Mouse (Mus musculus): ENCODE results near the gene Trdmt1. TPM values are rescaled to one million over a fixed set of nuclear protein-coding genes. Genes with fewer than 3 reads are reported as not detected.

The Trdmt1 gene
- total RNA-seq, 1 experiment from 2014 or later, result 15.0 TPM

- ATAC-seq (replicated peaks; ENCODE audit: insufficient number of reproducible peaks, low FRiP score, low TSS enrichment, poor library complexity, severe bottlenecking), result no peak
These were observed 14.8 kb upstream of the Trdmt1 start for GRCm38 (mm10) chr2:13559303-13559702.

GRCm38 (mm10) chr2:13558607-13559262 lies 14.3 kb upstream of the Trdmt1 start:
- peak; percentile 100 for ATAC-seq (replicated peaks; ENCODE audit: insufficient number of reproducible peaks, low FRiP score, low TSS enrichment, poor library complexity, severe bottlenecking)

GRCm38 (mm10) chr2:13557145-13558030 lies 12.9 kb upstream of the Trdmt1 start:
- peak; percentile 38 for ATAC-seq (replicated peaks; ENCODE audit: insufficient number of reproducible peaks, low FRiP score, low TSS enrichment, poor library complexity, severe bottlenecking)

- no peak for ATAC-seq (replicated peaks; ENCODE audit: insufficient number of reproducible peaks, low FRiP score, low TSS enrichment, poor library complexity, severe bottlenecking)
These were observed 11.8 kb upstream of the Trdmt1 start for GRCm38 (mm10) chr2:13556239-13556638.

- ATAC-seq (replicated peaks; ENCODE audit: insufficient number of reproducible peaks, low FRiP score, low TSS enrichment, poor library complexity, severe bottlenecking), result no peak
These were observed 9.5 kb upstream of the Trdmt1 start for GRCm38 (mm10) chr2:13553966-13554365.

GRCm38 (mm10) chr2:13548749-13549148 lies 4.3 kb upstream of the Trdmt1 start:
- no peak for ATAC-seq (replicated peaks; ENCODE audit: insufficient number of reproducible peaks, low FRiP score, low TSS enrichment, poor library complexity, severe bottlenecking)

GRCm38 (mm10) chr2:13543519-13544124 lies 846 bp downstream of the Trdmt1 start:
- no peak for ATAC-seq (replicated peaks; ENCODE audit: insufficient number of reproducible peaks, low FRiP score, low TSS enrichment, poor library complexity, severe bottlenecking)

- no peak for ATAC-seq (replicated peaks; ENCODE audit: insufficient number of reproducible peaks, low FRiP score, low TSS enrichment, poor library complexity, severe bottlenecking)
These were observed 4.6 kb downstream of the Trdmt1 start for GRCm38 (mm10) chr2:13539860-13540259.

- ATAC-seq (replicated peaks; ENCODE audit: insufficient number of reproducible peaks, low FRiP score, low TSS enrichment, poor library complexity, severe bottlenecking), result no peak
These were observed 5.6 kb downstream of the Trdmt1 start for GRCm38 (mm10) chr2:13538704-13539377.

GRCm38 (mm10) chr2:13538258-13538657 lies 6.2 kb downstream of the Trdmt1 start:
- peak; percentile 84 for ATAC-seq (replicated peaks; ENCODE audit: insufficient number of reproducible peaks, low FRiP score, low TSS enrichment, poor library complexity, severe bottlenecking)

GRCm38 (mm10) chr2:13537733-13538132 lies 6.7 kb downstream of the Trdmt1 start:
- peak; percentile 29 for ATAC-seq (replicated peaks; ENCODE audit: insufficient number of reproducible peaks, low FRiP score, low TSS enrichment, poor library complexity, severe bottlenecking)

GRCm38 (mm10) chr2:13536747-13537146 lies 7.7 kb downstream of the Trdmt1 start:
- ATAC-seq (replicated peaks; ENCODE audit: insufficient number of reproducible peaks, low FRiP score, low TSS enrichment, poor library complexity, severe bottlenecking), result no peak

GRCm38 (mm10) chr2:13530639-13531038 lies 13.8 kb downstream of the Trdmt1 start:
- no peak for ATAC-seq (replicated peaks; ENCODE audit: insufficient number of reproducible peaks, low FRiP score, low TSS enrichment, poor library complexity, severe bottlenecking)

GRCm38 (mm10) chr2:13529253-13529933 lies 15.1 kb downstream of the Trdmt1 start:
- ATAC-seq (replicated peaks; ENCODE audit: insufficient number of reproducible peaks, low FRiP score, low TSS enrichment, poor library complexity, severe bottlenecking), result no peak

GRCm38 (mm10) chr2:13527531-13527930 lies 16.9 kb downstream of the Trdmt1 start:
- no peak for ATAC-seq (replicated peaks; ENCODE audit: insufficient number of reproducible peaks, low FRiP score, low TSS enrichment, poor library complexity, severe bottlenecking)

GRCm38 (mm10) chr2:13527125-13527524 lies 17.3 kb downstream of the Trdmt1 start:
- no peak for ATAC-seq (replicated peaks; ENCODE audit: insufficient number of reproducible peaks, low FRiP score, low TSS enrichment, poor library complexity, severe bottlenecking)

GRCm38 (mm10) chr2:13526205-13526604 lies 18.3 kb downstream of the Trdmt1 start:
- no peak for ATAC-seq (replicated peaks; ENCODE audit: insufficient number of reproducible peaks, low FRiP score, low TSS enrichment, poor library complexity, severe bottlenecking)
